Mouse (Mus musculus): ENCODE measurements around the gene Rp2. TPM values are rescaled to one million over a fixed set of nuclear protein-coding genes. Genes with fewer than 3 reads are reported as not detected.
A peak's percentile ranks its signal among the peaks of the same experiment; 100 is the strongest.

The Rp2 gene
- total RNA-seq, 1 experiment = 22.3 TPM

GRCm38 (mm10) chrX:20414885-20415622, 50.8 kb downstream of the Rp2 start:
- Histone ChIP-seq H3K4me3 (ENCODE audit: insufficient read depth in 1 of 2, low read depth in 1 of 2, low read length in 2 of 2, poor library complexity in 1 of 2, severe bottlenecking in 1 of 2) (peak overlapping the region in 1 of 2 experiments; percentile 26; a peak in 1 of 4 replicates), H3K9ac (ENCODE audit: insufficient read depth, low read depth, low read length, poor library complexity, severe bottlenecking) (no peak overlapping the region), H3K27ac (ENCODE audit: insufficient read depth, low read depth, low read length, poor library complexity, severe bottlenecking) (no peak overlapping the region), H3K9me3 (ENCODE audit: control insufficient read depth, insufficient read depth, low read depth, low read length) (no peaks in the 10 kb centered on the region), H3K36me3 (ENCODE audit: control insufficient read depth, insufficient read depth, low read length, poor library complexity, severe bottlenecking) (no peaks in the 10 kb centered on the region), H3K4me1 (ENCODE audit: control insufficient read depth in 2 of 2, insufficient read depth in 2 of 2, low read length in 2 of 2, poor library complexity in 1 of 2) (peaks cover 2% of the 10 kb centered on the region in 2 experiments; a peak in 1 of 4 replicates)
- no peak for DNase-seq (ENCODE audit: low read depth, low spot score)
- no peak for TF ChIP-seq ZC3H11A (IDR thresholded peaks at IDR 0.05; ENCODE audit: borderline replicate concordance, low read depth, low read length)
- no peak for TF ChIP-seq ZNF384 (IDR thresholded peaks at IDR 0.05; ENCODE audit: low read depth, low read length)
- no peak for TF ChIP-seq MAFK (IDR thresholded peaks at IDR 0.05; ENCODE audit: insufficient read depth, low read depth, low read length)
- TF ChIP-seq CHD2 (IDR thresholded peaks at IDR 0.05; ENCODE audit: low read depth, low read length) = no peak
- TF ChIP-seq HCFC1 (IDR thresholded peaks at IDR 0.05; ENCODE audit: borderline replicate concordance, insufficient read depth, low read length) = no peak
- in situ Hi-C loops (cut with MboI; ENCODE audit: low sequenced_read_pairs in 2 of 2, unreplicated experiment in 2 of 2) = no loop called here

- TF ChIP-seq HCFC1 (IDR thresholded peaks at IDR 0.05; ENCODE audit: borderline replicate concordance, insufficient read depth, low read length) (no peak), ZC3H11A (IDR thresholded peaks at IDR 0.05; ENCODE audit: borderline replicate concordance, low read depth, low read length) (no peak), MAFK (IDR thresholded peaks at IDR 0.05; ENCODE audit: insufficient read depth, low read depth, low read length) (0 out of 2 replicates have a peak, but pooled peaks have one; percentile 37)
- in situ Hi-C loops (cut with MboI; ENCODE audit: low sequenced_read_pairs in 2 of 2, unreplicated experiment in 2 of 2) = no loop called here
- peaks cover 0 to 2% of the 10 kb centered on the region in 2 experiments; a peak in 1 of 4 replicates for H3K4me1 ChIP-seq (ENCODE audit: control insufficient read depth in 2 of 2, insufficient read depth in 2 of 2, low read length in 2 of 2, poor library complexity in 1 of 2)
- H3K9ac ChIP-seq (ENCODE audit: insufficient read depth, low read depth, low read length, poor library complexity, severe bottlenecking) = no peak overlapping the region
- no peak for DNase-seq (ENCODE audit: low read depth, low spot score)
- no peaks in the 10 kb centered on the region for H3K9me3 ChIP-seq (ENCODE audit: control insufficient read depth, insufficient read depth, low read depth, low read length)
- no peak overlapping the region for H3K27ac ChIP-seq (ENCODE audit: insufficient read depth, low read depth, low read length, poor library complexity, severe bottlenecking)
- H3K4me3 ChIP-seq (ENCODE audit: insufficient read depth in 1 of 2, low read depth in 1 of 2, low read length in 2 of 2, poor library complexity in 1 of 2, severe bottlenecking in 1 of 2) = no peak overlapping the region
- no peaks in the 10 kb centered on the region for H3K36me3 ChIP-seq (ENCODE audit: control insufficient read depth, insufficient read depth, low read length, poor library complexity, severe bottlenecking)
These were observed 54.2 kb downstream of the Rp2 start for GRCm38 (mm10) chrX:20418461-20418860.

GRCm38 (mm10) chrX:20419536-20419935, 55.3 kb downstream of the Rp2 start:
- H3K4me1 ChIP-seq (ENCODE audit: control insufficient read depth in 2 of 2, insufficient read depth in 2 of 2, low read length in 2 of 2, poor library complexity in 1 of 2) = peaks cover 0 to 2% of the 10 kb centered on the region in 2 experiments; a peak in 1 of 4 replicates
- peak overlapping the region; percentile 50; the same call in 1 of the 2 replicates for H3K27ac ChIP-seq (ENCODE audit: insufficient read depth, low read depth, low read length, poor library complexity, severe bottlenecking)
- H3K9ac ChIP-seq (ENCODE audit: insufficient read depth, low read depth, low read length, poor library complexity, severe bottlenecking) = no peak overlapping the region
- H3K9me3 ChIP-seq (ENCODE audit: control insufficient read depth, insufficient read depth, low read depth, low read length) = no peaks in the 10 kb centered on the region
- in situ Hi-C loops (cut with MboI; ENCODE audit: low sequenced_read_pairs in 2 of 2, unreplicated experiment in 2 of 2) = no loop called here
- no peak overlapping the region for H3K4me3 ChIP-seq (ENCODE audit: insufficient read depth in 1 of 2, low read depth in 1 of 2, low read length in 2 of 2, poor library complexity in 1 of 2, severe bottlenecking in 1 of 2)
- no peaks in the 10 kb centered on the region for H3K36me3 ChIP-seq (ENCODE audit: control insufficient read depth, insufficient read depth, low read length, poor library complexity, severe bottlenecking)
- no peak for DNase-seq (ENCODE audit: low read depth, low spot score)
- TF ChIP-seq CHD2 (IDR thresholded peaks at IDR 0.05; ENCODE audit: low read depth, low read length) = no peak
- no peak for TF ChIP-seq HCFC1 (IDR thresholded peaks at IDR 0.05; ENCODE audit: borderline replicate concordance, insufficient read depth, low read length)
- TF ChIP-seq ZC3H11A (IDR thresholded peaks at IDR 0.05; ENCODE audit: borderline replicate concordance, low read depth, low read length) = no peak
- peak; percentile 75 for TF ChIP-seq MAFK (IDR thresholded peaks at IDR 0.05; ENCODE audit: insufficient read depth, low read depth, low read length)

- H3K9ac ChIP-seq (ENCODE audit: insufficient read depth, low read depth, low read length, poor library complexity, severe bottlenecking) = peak within 1 kb of the TSS; percentile 90
- peak within 1 kb of the TSS; percentile 81 for H3K27ac ChIP-seq (ENCODE audit: insufficient read depth, low read depth, low read length, poor library complexity, severe bottlenecking)
- peak; percentile 78 for DNase-seq (ENCODE audit: low read depth, low spot score)
- no peaks in the 10 kb centered on the region for H3K9me3 ChIP-seq (ENCODE audit: control insufficient read depth, insufficient read depth, low read depth, low read length)
- in situ Hi-C loops (cut with MboI; ENCODE audit: low sequenced_read_pairs in 2 of 2, unreplicated experiment in 2 of 2) = no loop called here
- no peak for TF ChIP-seq HCFC1 (IDR thresholded peaks at IDR 0.05; ENCODE audit: borderline replicate concordance, insufficient read depth, low read length)
- no peak for TF ChIP-seq ZNF384 (IDR thresholded peaks at IDR 0.05; ENCODE audit: low read depth, low read length)
- no peak for TF ChIP-seq MAFK (IDR thresholded peaks at IDR 0.05; ENCODE audit: insufficient read depth, low read depth, low read length)
- no peak for TF ChIP-seq ZC3H11A (IDR thresholded peaks at IDR 0.05; ENCODE audit: borderline replicate concordance, low read depth, low read length)
- TF ChIP-seq CHD2 (IDR thresholded peaks at IDR 0.05; ENCODE audit: low read depth, low read length) = no peak
- no peaks in the 10 kb centered on the region; a peak in 1 of 4 replicates for H3K4me1 ChIP-seq (ENCODE audit: control insufficient read depth in 2 of 2, insufficient read depth in 2 of 2, low read length in 2 of 2, poor library complexity in 1 of 2)
- no peaks in the 10 kb centered on the region for H3K36me3 ChIP-seq (ENCODE audit: control insufficient read depth, insufficient read depth, low read length, poor library complexity, severe bottlenecking)
- H3K4me3 ChIP-seq (ENCODE audit: insufficient read depth in 1 of 2, low read depth in 1 of 2, low read length in 2 of 2, poor library complexity in 1 of 2, severe bottlenecking in 1 of 2) = peak within 1 kb of the TSS; percentile 83 to 88
These were observed 61.0 kb downstream of the Rp2 start, which contains the start of gene Jade3 for GRCm38 (mm10) chrX:20425140-20425838. Jade3 (plus strand) TSS chrX:20425688.
